Mouse (Mus musculus) frontal cortex, postnatal 10 days (tissue): ENCODE data around the gene Fthl17a.

Experiments
- DNase-seq, 2 experiments: peaks; one replicate each; pipeline ENCODE4 v3.0.0; 2022; ENCODE audit warnings: low spot score in 2 of 2, mixed read lengths in 1 of 2

Fthl17a gene

GRCm38 (mm10) chrX:85249379-85249778 is at the start of gene Fthl17a:
TSS of gene Fthl17a (plus strand) at chrX:85249679.
- DNase-seq, result no peak

GRCm38 (mm10) chrX:85207001-85207400 is 42.5 kb upstream of the Fthl17a start:
- DNase-seq, result no peak

- DNase-seq, result no peak
Observed at GRCm38 (mm10) chrX:85226883-85227282, 22.6 kb upstream of the Fthl17a start.

- no peak for DNase-seq
Observed at GRCm38 (mm10) chrX:85271821-85272220, 22.3 kb downstream of the Fthl17a start.

- no peak for DNase-seq
Observed at GRCm38 (mm10) chrX:85272296-85272695, 22.8 kb downstream of the Fthl17a start.

GRCm38 (mm10) chrX:85289846-85290245 is 40.4 kb downstream of the Fthl17a start:
- no peak for DNase-seq

- no peak for DNase-seq
Observed at GRCm38 (mm10) chrX:85292781-85293180, 43.3 kb downstream of the Fthl17a start.

GRCm38 (mm10) chrX:85294001-85294400 is 44.5 kb downstream of the Fthl17a start:
- DNase-seq, result no peak

- DNase-seq, result no peak
Observed at GRCm38 (mm10) chrX:85304674-85305073, 55.2 kb downstream of the Fthl17a start.

- no peak for DNase-seq
Observed at GRCm38 (mm10) chrX:85318576-85318975, 69.1 kb downstream of the Fthl17a start.

- DNase-seq, result no peak
Observed at GRCm38 (mm10) chrX:85319193-85319592, 69.7 kb downstream of the Fthl17a start.
